Mouse (Mus musculus) T-helper 1 cell (primary cell): ENCODE results near the gene Srpk2.
"Not testable (repeated sequence)": the region's sequence is repeated elsewhere in the genome, so short reads cannot be mapped to it uniquely, and the experiment has no call there.

Experiments
- in situ Hi-C: fragments of 300-600 bp; cut with MboI, MseI; formaldehyde crosslinking; loops from one replicate; pipeline ENCODE4 v1.15.1; 2025; ENCODE audit warnings: high pct_unique_total_duplicates

Srpk2 gene

DNA sequence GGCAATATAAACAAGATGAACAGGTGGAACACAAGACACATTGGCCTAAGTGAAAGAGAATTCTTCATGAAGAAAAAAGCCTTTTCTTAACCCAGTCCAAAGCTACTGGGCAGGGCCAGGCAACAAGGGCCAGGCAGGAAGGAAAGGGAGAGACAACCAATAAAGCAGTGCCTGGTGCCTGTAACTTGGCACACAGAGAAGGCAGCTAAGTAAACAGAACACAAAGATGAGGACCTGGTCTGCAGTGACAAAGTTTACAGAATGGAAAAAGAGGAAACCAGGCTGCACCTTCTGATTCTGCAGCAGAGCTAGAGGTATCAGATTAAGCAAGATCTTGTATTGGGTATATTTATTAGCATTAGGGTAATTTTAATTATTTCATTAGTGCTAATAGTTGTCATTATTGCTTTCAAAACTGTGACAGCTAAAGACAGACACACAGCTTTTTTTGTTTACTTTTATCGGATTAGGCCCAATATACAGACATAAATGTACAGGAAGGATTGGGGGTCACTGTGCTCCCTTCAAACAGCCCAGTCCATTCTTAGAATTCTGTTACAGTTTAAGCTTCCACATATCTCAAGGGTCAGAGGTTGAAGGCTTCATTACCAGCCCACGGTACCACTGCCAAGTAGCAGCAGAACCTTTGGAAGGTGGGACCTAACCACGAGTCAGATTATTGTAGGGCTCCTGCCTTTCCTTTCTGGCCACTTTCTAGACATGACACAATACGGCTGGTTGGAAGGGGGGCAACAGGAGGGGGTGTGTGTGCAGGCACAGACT lies 121.9 kb downstream of the Srpk2 start:
- in situ Hi-C loops, result no loop called here

DNA sequence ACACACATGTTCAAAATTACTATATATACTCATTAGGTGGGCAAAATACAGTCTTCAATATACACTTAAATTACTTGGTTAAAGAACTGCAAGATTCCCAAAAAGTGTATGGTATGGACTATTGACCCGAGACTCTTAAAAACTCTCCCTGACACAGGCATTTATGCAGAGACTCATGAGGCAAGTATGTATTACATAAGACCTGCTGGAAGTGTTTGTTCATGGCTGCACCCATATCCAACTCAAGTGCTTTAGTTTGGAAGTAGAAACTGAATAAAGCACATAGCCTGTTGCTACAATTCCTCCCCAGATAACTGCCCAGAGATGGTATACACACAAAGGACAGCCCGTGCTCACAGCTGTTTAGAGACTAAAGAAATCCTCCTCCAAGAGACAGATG lies 123.2 kb downstream of the Srpk2 start:
- in situ Hi-C loops, result no loop called here

DNA sequence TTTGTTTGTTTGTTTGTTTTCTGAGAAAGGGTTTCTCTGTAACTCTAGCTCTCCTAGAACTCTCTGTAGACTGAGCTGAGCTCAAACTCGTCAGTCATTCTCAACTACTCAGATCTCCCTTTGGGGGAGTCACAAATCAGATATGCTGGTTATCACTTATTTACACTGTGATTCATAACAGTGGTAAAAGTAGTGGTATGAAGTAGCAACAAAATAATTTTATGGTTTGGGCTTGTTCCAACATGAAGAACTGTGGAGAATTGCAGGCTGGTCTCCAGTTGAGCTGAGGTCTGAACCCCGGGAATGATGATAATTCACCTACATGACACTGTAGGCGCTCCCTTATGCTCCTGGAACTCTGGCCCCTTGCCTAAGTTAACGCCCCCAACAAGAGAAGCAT lies 124.2 kb downstream of the Srpk2 start:
- in situ Hi-C loops, result no loop called here

DNA sequence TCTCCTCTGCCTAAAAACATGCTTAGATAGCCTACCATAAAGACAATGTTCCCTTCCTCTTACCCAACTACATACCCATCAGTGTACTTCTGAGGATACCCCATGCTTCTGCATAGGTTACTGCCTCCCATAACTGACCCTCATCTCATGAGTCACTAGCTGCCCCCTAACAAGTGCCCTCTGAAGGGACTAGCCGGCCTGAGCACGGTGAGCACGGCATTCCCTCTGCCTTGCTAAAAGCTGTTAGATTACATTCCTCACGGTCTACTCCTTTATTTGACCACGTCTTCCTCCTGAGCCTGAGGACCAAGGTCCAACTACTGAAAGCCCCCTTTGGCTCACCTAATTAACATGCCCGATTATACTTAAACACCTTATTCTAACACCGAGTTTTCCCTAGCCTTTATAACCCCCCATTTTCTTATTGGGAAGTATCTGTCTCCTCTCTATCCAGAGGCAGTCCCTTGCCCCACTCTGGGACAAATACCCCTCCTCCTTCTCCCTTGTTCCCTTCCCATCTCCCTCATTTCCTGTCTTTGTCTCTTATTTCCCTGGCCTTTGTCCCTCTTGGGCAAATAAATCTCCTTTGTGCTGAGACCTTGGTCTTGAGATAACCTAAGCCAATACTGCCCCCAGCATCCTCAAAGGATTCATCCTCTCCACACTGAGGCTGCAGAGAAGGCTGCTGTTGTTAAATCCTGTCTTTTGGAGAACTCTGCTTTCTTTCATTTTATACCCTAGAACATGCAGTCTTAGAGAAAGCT lies 128.2 kb downstream of the Srpk2 start:
- in situ Hi-C loops, result no loop called here

DNA sequence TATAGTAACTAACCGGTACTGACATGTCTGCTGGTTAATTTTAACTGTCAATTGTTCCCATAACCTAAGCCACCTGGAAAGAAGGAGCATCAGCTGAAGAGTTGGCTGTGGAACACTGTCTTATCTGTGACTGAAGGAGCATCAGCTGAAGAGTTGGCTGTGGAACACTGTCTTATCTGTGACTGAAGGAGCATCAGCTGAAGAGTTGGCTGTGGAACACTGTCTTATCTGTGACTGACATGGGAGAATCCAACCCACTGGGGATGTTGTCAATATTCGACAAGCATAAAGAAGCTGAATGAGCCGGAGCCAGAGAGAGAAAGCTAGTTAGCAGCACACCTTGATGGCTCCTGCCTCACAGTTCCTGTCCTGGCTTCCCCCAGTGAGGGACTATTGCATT lies 131.1 kb downstream of the Srpk2 start:
- in situ Hi-C loops, result not testable (repeated sequence)

DNA sequence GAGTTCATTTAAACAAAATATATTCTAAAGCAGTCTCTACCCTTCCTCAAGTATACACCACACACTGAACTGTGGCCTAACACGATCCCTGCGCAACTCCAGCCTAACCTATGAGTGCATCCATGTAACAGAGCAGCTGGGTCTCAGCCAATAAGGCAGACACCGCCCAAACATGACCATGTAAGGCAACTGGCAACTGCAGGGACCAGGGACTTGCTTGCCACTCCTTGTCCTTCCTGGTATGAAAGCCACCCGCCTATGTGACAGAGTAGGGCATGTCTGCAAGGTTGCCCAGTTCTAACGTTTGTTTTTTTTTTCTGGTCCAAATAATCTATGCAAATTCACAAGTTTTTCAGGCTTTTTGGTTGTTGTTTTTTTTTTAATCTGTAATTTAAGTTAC lies 132.7 kb downstream of the Srpk2 start:
- in situ Hi-C loops, result no loop called here

DNA sequence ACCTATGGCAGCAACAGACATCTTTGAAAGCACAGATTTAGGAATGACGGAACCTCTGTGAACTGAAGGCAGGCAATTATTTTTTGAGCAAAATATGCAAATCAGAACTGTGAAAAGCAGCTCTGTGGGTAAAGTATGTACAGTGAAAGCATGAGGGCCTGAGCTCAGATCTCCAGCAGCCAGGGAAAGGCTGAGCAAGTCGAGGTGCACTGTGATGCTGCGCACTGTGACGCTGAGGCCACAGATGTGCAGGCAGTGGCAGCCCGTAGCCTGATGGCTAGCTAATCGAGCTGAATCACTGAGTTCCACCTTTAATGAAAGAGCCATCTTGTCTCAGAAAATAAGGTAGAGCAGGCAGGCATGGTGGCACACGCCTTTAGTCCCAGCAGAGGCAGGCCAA lies 148.7 kb downstream of the Srpk2 start:
- in situ Hi-C loops, result no loop called here

DNA sequence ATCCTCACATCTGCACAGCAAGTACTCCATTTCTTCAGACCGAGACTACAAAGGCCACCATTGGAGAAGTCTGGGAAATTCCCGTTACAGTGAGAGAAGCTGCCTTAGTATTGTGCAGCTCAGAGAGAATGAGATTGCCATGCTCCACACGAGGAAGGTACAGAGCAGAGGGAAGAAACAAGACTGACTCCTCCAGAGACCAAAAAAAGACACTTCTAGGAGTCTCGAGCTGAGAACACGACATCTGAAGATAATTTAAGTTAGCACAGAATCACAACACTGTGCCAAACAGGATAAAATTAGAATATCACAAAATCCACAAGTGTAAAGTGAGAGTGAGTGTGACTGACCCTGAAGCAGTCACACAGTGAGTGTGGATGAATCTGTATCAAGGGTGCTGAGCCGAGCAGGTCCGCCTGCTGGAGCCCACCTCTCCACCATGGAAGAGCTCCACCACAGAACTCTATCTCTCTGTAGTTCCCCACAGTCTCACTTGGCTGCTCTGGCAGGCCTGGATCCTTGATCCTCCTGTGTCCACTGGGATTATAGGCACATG lies 152.8 kb downstream of the Srpk2 start:
- in situ Hi-C loops, result no loop called here

DNA sequence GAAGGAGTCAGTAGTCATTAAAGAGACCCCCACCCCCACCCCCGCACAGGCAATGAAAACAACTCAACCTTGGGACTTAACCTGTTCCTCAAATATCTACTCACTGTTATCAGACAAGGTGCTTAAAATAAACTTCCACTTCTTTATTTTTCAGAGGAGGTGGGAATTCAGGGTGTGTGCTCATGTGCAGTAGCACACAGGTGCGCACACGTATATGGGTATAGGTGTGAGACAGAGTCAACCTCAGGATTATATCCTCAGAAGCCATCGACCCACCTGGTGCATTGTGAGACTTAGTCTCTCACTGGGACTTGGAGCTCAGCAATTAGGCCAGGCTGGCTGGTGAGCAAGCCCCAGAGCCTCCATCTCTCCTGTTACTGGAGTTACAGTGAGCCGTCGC lies 153.3 kb downstream of the Srpk2 start:
- in situ Hi-C loops, result no loop called here

DNA sequence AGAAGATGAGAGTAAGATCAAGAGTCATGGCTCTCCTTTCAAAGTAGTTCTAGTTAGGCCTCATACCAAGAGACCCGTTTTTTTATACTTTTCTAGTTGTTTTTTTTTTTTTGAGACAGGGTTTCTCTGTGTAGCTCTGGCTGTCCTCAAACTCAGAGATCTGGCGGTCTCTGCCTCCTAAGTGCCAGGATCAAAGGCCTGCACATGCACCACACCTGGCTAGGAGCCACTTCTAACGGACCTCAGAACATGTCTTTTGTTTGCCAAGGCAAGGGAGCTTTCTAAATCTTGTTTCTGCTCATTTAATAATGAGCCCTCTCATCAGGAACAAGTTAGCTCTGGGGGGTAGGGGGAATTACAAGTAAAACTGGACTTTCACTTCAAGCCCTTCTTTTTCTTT lies 159.8 kb downstream of the Srpk2 start:
- in situ Hi-C loops, result loop anchor here (25.0 kb wide), 1 partner anchor 987 kb away; no protein-coding TSS in a partner anchor

DNA sequence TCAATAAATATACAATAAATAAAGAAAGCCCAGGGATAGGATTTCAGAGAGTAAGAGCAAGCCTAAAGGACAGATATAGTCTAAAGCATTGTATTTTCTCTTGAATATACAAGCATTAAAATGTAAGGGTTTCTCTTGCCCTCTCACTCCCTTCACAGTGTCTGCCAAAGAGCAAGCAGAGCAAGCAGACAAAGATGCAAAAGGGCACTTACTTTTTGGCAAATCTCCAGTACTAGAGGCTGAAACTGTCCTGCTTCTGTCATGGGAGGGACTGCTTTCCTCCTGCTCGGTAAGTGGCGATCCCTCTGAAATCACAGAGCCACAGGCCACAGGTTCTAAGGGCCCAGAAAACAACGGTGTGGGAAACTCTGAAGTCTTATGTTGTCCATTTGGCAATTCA lies 160.5 kb downstream of the Srpk2 start:
- in situ Hi-C loops, result loop anchor here (25.0 kb wide), 1 partner anchor 987 kb away; no protein-coding TSS in a partner anchor

DNA sequence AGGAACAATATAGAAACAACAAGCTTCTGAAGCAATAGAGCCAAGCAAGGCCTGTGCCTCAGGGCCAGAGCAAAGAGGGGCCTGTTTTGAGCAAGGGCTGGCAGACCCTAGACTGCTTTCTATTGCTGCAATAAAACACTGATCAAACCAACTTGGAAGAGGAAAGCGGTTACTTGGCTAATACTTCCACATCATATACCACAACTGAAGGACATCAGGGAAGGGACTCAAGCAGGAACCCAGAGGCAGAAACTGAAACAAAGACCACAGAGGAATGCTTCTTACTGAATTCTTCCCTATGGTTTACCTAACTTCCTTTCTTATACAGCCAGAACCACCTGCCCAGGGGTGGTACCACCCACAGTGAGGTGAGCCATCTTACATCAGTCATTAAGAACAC lies 162.8 kb downstream of the Srpk2 start:
- in situ Hi-C loops, result loop anchor here (25.0 kb wide), 1 partner anchor 984 kb away; no protein-coding TSS in a partner anchor

DNA sequence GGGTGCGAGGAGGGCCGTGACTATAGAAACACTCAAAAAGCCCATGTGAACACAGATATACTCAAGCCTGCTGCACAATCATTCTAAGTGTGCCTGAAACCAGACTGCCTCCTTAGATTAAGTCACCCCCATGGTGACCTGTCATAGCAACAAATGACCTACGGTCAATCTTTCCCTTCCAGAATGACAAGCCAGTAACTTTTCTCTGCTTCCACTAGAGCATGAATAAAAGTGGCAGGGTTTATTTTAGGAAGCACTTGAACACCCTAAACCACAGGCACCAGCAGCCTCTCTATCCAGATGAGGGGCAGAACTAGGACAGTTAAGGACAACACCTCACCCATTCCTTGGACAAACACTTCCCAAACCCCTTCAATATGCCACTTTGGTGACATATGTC lies 164.7 kb downstream of the Srpk2 start:
- in situ Hi-C loops, result loop anchor here (25.0 kb wide), 1 partner anchor 982 kb away; no protein-coding TSS in a partner anchor

DNA sequence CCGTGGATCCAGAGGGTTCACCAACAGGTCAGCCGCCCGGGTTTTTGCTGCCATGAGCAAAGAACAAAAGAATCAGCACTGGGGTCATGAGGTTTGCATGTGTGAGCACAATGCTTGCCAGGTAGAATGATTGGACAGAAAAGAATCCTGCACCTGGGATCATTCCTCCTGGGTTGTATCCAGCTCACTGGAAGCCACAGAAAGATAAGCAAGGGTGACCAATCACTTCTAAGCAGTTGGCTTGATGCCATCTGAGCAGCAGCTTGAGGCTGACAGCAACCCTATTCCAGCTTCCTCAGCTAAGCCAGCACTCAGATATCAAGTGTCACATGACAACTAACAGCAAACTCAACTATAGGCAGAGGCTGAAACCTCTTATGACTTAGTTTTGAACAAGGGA lies 165.7 kb downstream of the Srpk2 start:
- in situ Hi-C loops, result loop anchor here (25.0 kb wide), 1 partner anchor 981 kb away; no protein-coding TSS in a partner anchor

DNA sequence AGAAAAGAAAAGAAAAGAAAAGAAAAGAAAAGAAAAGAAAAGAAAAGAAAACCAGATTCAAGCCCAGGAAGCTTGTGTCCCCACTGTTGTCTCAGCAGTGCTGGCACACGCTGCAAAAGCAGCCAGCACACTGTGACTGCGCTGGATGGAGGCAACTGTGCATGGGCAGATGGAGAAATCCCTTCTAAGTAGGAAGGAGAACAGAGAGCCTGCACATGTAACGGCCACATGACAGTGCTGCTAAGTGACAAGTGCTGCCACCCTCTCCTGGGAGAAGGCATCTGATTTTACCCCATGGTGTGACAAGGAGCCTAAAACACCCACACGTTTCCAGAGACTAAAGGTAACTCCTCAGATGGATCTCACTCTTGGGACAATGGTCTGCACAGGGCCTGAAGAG lies 166.6 kb downstream of the Srpk2 start:
- in situ Hi-C loops, result loop anchor here (25.0 kb wide), 1 partner anchor 981 kb away; no protein-coding TSS in a partner anchor

DNA sequence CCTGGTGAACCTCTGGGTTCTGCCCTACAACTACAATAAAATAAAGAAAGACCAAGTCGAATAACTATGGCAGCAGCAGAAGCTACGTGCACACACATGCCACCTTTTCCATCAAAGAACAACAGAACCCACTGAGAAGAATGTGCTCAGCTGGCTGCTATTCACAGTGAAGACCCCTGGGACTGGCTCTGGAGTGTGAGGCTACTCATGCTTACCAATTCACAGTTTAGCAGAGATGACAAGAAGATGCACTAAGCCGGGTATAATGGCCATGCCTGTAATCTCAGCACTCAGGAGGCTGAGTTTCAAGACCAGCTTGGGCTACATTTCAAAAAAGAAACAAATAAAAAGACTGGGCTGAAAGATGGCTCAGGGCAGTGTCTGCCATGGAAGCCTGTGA lies 167.5 kb downstream of the Srpk2 start:
- in situ Hi-C loops, result loop anchor here (25.0 kb wide), 1 partner anchor 980 kb away; no protein-coding TSS in a partner anchor

DNA sequence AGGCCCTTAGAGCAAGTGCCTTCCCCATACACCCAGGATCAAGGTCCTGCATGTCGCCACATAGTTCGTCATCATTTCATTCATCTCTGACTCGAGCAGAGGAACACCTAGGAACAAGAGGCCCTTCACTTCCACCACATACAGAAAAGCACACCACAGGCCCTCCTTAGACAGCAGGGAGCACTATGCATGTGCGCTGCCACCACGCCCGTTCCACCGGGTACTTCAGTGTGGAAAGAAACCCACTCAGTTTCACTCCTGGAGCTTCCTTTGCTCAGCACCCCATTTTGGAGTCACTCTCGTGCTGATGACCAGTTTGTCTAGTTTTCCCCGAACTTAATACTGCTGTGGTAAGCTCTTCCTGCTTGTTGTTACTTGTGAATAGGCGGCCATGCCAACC lies 169.4 kb downstream of the Srpk2 start:
- in situ Hi-C loops, result loop anchor here (25.0 kb wide), 1 partner anchor 978 kb away; no protein-coding TSS in a partner anchor

DNA sequence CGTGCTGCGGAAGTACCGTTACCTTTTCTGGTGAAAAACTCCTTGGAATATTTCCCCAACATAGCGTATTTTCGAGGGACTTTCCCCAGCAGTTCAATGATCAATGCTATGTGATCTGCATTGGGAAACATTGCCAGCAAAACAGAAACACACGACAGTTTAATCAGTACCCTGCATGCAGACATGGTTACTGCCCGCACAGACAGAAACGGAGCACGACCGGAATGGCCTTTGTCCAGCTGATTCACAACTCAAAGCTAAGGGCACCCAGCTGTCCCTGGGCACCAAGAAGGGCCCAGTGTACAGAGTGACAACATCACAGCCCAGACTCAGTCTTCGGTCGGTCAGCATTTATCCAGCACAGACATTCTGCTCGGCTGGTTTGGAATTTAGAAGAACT lies 170.9 kb downstream of the Srpk2 start:
- in situ Hi-C loops, result loop anchor here (25.0 kb wide), 1 partner anchor 976 kb away; no protein-coding TSS in a partner anchor

DNA sequence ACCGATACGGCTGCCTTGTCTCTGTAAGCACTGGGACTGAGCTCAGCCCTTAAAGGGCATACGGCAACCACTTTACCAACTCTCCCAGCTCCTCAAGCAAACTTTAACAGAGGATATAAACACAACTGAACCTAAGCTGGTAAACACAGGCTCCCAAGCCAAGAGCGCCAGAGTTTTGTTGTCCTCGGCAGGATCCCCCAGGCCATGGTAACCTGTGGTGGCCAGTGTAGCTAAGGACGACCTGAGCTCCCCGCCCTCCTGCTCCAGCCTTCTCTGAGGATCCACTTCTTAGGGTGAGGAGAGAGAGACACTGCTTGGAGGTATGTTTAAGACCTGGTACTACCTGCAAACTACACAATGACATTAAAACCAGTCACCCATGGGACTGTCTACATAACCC lies 171.9 kb downstream of the Srpk2 start:
- in situ Hi-C loops, result loop anchor here (25.0 kb wide), 1 partner anchor 975 kb away; no protein-coding TSS in a partner anchor

DNA sequence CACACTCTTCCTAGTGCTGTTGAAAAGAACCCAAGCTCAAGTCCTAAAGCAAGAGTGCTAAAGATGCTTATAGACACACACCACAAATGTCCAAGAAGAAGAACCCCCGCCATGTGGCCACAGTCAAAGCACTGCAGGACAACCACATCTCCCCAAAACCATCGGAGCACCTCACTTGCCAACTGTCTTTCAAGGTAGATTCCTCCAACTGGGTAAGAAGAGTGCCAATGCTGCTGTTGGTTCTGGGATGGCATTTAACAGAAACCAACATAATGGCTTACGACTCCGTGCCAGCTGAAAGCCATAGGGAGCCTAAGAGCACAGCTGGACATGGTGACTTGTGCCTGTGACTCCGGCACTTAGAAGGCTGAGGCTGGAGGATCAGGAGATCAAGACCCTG lies 173.0 kb downstream of the Srpk2 start:
- in situ Hi-C loops, result loop anchor here (25.0 kb wide), 1 partner anchor 974 kb away; no protein-coding TSS in a partner anchor

DNA sequence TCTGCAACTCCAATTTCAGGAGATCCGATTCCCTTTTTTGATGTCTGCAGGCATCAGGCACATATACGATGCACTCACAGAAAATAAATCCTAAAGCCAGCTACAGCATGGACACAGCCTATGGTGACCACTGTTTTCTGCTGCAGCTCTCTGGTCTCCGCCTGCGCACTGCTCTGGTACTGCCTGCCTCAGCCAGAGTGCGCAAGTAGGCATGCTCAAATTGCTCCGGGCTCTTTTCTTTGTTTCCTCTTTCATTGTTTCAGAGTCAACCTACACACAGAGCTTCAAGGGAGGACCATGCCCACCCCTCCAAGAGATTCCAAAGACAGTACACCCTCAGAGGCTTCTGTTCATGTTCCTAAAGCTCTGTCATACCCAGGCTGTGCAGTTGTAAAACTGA lies 175.8 kb downstream of the Srpk2 start:
- in situ Hi-C loops, result loop anchor here (25.0 kb wide), 1 partner anchor 971 kb away; no protein-coding TSS in a partner anchor

DNA sequence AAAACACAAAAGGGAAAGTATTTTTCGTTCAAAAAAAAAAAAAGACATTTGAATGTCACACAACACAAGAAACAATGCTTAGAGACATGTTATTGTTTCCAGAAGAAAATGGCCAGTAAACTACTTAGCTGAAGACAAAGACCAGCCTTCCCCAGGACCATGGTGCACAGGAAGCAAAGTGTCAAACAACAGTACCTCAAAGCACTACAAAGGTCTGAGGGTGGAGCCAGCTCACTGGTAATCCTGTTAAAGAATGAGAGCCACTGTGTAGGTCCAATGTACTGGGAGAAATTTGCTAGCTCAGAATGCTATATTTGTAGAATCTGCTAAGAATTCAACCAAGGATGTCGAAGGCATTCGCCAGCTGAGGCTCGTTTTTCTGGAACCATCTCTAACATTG lies 177.2 kb downstream of the Srpk2 start:
- in situ Hi-C loops, result loop anchor here (25.0 kb wide), 1 partner anchor 970 kb away; no protein-coding TSS in a partner anchor
